Mouse (Mus musculus): Measurements from ENCODE around the gene Plekhg3.

The Plekhg3 gene

DNA sequence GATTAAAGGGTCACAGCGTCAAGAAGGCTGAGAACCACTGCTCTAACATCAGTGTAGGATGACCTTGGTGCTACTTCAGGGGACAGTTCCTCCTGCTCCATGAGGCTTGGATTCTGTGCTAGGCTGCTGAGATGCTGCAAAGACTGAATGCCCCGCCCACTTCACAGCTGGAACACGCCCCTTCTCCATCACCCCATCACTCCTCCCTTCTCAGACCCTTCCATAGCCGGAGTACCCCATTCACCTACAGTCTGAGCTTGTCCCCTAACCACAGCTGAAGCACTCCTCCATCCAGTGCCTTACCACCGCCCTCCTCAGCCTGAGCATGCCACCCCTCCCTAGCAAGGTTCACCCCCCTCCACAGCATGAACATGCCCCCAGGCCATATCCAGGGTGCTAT, 89.2 kb downstream of the Plekhg3 start:
- DNase-seq (ENCODE audit: low read depth, low spot score): no peak

- DNase-seq (ENCODE audit: low read depth, low spot score): no peak
Measured at GRCm38 (mm10) chr12:76623374-76623773, 92.7 kb downstream of the Plekhg3 start.
